Mouse (Mus musculus) myocyte (in vitro differentiated cells): ENCODE measurements at regions not wholly inside any gene's neighbourhood (a gene's known extent, or its start where the extent isn't known, plus 50 kb on each side); places are given as distances from the start of the nearest gene placed in this dataset.

Source experiments
- CEBPB ChIP-seq: IDR thresholded peaks from 2 replicates; pipeline ENCODE4 v1.6.1; 2011; ENCODE audit warnings: mild to moderate bottlenecking, moderate library complexity; ENCODE audit not compliant: poor library complexity, insufficient read depth, severe bottlenecking
- E2F4 ChIP-seq: IDR thresholded peaks from one replicate; pipeline ENCODE4 v1.6.1; 2011; ENCODE audit warnings: mild to moderate bottlenecking, control low read depth, moderate library complexity; ENCODE audit not compliant: insufficient read depth
- MAX ChIP-seq: IDR thresholded peaks from one replicate; pipeline ENCODE4 v1.6.1; 2011; ENCODE audit warnings: low read depth, mild to moderate bottlenecking, control low read depth
- MYOD1 ChIP-seq, 3 experiments: IDR thresholded peaks; one replicate each; pipeline ENCODE4 v1.6.1; 2011; ENCODE audit warnings: control low read depth in 2 of 3, low read depth in 2 of 3, mild to moderate bottlenecking in 2 of 3, moderate library complexity in 1 of 3; ENCODE audit not compliant: insufficient read length in 2 of 3, control insufficient read depth in 1 of 3
- MYOG ChIP-seq, 3 experiments: IDR thresholded peaks; one replicate each; pipeline ENCODE4 v1.6.1; 2011; ENCODE audit warnings: control low read depth in 2 of 3, low read depth in 2 of 3, mild to moderate bottlenecking in 2 of 3; ENCODE audit not compliant: insufficient read length in 2 of 3, control insufficient read depth in 1 of 3, insufficient read depth in 1 of 3
- POLR2A ChIP-seq: IDR thresholded peaks from one replicate; pipeline ENCODE4 v1.6.1; 2011; ENCODE audit warnings: low read depth, mild to moderate bottlenecking, control low read depth, moderate library complexity; ENCODE audit not compliant: insufficient read length
- POLR2AphosphoS2 ChIP-seq: IDR thresholded peaks from one replicate; pipeline ENCODE4 v1.6.1; 2011; ENCODE audit warnings: low read depth, control low read depth; ENCODE audit not compliant: insufficient read length
- REST ChIP-seq: IDR thresholded peaks from one replicate; pipeline ENCODE4 v1.6.1; 2011; ENCODE audit warnings: mild to moderate bottlenecking, control low read depth, moderate library complexity; ENCODE audit not compliant: insufficient read depth, insufficient read length
- SRF ChIP-seq: IDR thresholded peaks from one replicate; pipeline ENCODE4 v1.6.1; 2011; ENCODE audit warnings: low read depth; ENCODE audit not compliant: control insufficient read depth, insufficient read length
- TCF12 ChIP-seq: IDR thresholded peaks from one replicate; pipeline ENCODE4 v1.6.1; 2011; ENCODE audit warnings: mild to moderate bottlenecking, control low read depth; ENCODE audit not compliant: poor library complexity, insufficient read depth, severe bottlenecking
- TCF3 ChIP-seq: IDR thresholded peaks from one replicate; pipeline ENCODE4 v1.6.1; 2011; ENCODE audit warnings: low read depth, control low read depth; ENCODE audit not compliant: insufficient read length
- USF1 ChIP-seq: IDR thresholded peaks from one replicate; pipeline ENCODE4 v1.6.1; 2011; ENCODE audit warnings: low read depth, mild to moderate bottlenecking, control low read depth, moderate library complexity

GRCm38 (mm10) chr16:70259364-70259763, 54.4 kb upstream of the Gbe1 start:
- no peak for TF ChIP-seq POLR2A
- no peak for TF ChIP-seq E2F4
- TF ChIP-seq MAX: no peak
- no peak for TF ChIP-seq USF1
- TF ChIP-seq MYOG (IDR thresholded peaks at IDR 0.05; ENCODE audit: control insufficient read depth in 1 of 3, insufficient read depth in 1 of 3, insufficient read length in 2 of 3, low read depth in 2 of 3): no peak
- TF ChIP-seq TCF12: no peak
- TF ChIP-seq POLR2AphosphoS2: no peak
- no peak for TF ChIP-seq TCF3
- no peak for TF ChIP-seq MYOD1 (IDR thresholded peaks at IDR 0.05; ENCODE audit: control insufficient read depth in 1 of 3, insufficient read length in 2 of 3, low read depth in 2 of 3)
- TF ChIP-seq SRF: no peak
- no peak for TF ChIP-seq CEBPB
- no peak for TF ChIP-seq REST
